Mouse (Mus musculus) lung, adult 2 months (tissue): ENCODE measurements at regions not wholly inside any gene's neighbourhood (a gene's known extent, or its start where the extent isn't known, plus 50 kb on each side); places are given as distances from the start of the nearest gene placed in this dataset.

ENCODE experiments used
- CTCF ChIP-seq: fragments of 200-500 bp; IDR thresholded peaks from 2 replicates; pipeline ENCODE4 v1.5.1; 2011; ENCODE audit warnings: mild to moderate bottlenecking, low read length, control low read depth; ENCODE audit not compliant: insufficient read depth
- POLR2A ChIP-seq: fragments of 200-500 bp; IDR thresholded peaks from 2 replicates; pipeline ENCODE4 v1.6.1; 2011; ENCODE audit warnings: low read depth, mild to moderate bottlenecking, control low read depth, low read length, borderline replicate concordance; ENCODE audit errors: extremely low read depth

DNA sequence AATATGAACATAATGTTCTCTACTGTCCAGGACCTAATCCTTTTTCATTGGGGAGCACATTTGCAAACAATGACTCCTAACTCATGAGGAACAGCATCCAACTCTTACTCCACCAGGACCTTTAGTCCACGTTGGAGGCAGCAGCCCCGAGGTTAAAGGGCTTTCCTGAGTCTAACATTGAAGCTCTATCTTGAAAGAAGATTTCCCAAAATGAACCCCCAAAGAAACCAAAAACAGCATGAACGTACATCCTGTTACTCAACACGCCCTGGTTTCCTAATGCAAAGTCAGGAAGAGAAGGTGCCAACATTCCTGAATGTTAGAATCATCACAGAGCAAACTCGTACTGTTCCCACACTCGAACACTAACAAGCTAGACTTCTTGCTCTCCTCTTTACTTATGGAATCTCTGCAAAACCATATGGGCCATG lies 685.5 kb upstream of the A1bg start:
- TF ChIP-seq CTCF (no peak), POLR2A (no peak)
